Mouse (Mus musculus) neutrophil, adult 65 days (primary cell): ENCODE measurements around the gene Olfr1335. TPM values are rescaled to one million over a fixed set of nuclear protein-coding genes. Genes with fewer than 3 reads are reported as not detected.

Experiments used
- total RNA-seq: library from RNA; stranded (reverse); gene quantifications from 2 replicates; pipeline ENCODE4 v1.2.4, GENCODE M21; 2023

The Olfr1335 gene
- total RNA-seq: not detected in 2 replicates

GRCm38 (mm10) chr4:118809844-118810243 lies at the start of gene Olfr1335:
Gene Olfr1335, minus strand, starts transcription at chr4:118809944.

GRCm38 (mm10) chr4:118836179-118836578 lies 26.4 kb upstream of the Olfr1335 start, which contains the start of gene Olfr1333:
Gene Olfr1333, minus strand, starts transcription at chr4:118836279.

GRCm38 (mm10) chr4:118782486-118782885 lies 27.3 kb downstream of the Olfr1335 start, which contains the start of gene Olfr1337:
Gene Olfr1337, minus strand, starts transcription at chr4:118782586.

Other genes with a start within 250 kb of the Olfr1335 start
- 2.0 and 2.6 TPM in 2 replicates for gene Cfap57, start 189.2 kb downstream of the Olfr1335 start, total RNA-seq
- gene Ebna1bp2, start 189.1 kb downstream of the Olfr1335 start, total RNA-seq: 38.9 and 53.0 TPM in 2 replicates
- not detected in 2 replicates for gene Olfr62, start 151.0 kb downstream of the Olfr1335 start, total RNA-seq
- not detected in 2 replicates for gene Olfr1342, start 117.2 kb downstream of the Olfr1335 start, total RNA-seq
- gene Olfr1341, start 106.4 kb downstream of the Olfr1335 start, total RNA-seq: not detected in 2 replicates
- gene Olfr1340, start 89.8 kb downstream of the Olfr1335 start, total RNA-seq: not detected in 2 replicates
- not detected in 2 replicates for gene Olfr1339, start 77.8 kb downstream of the Olfr1335 start, total RNA-seq
- not detected in 2 replicates for gene Olfr1338, start 51.2 kb downstream of the Olfr1335 start, total RNA-seq
- not detected in 2 replicates for gene Olfr1337, start 27.4 kb downstream of the Olfr1335 start, total RNA-seq
- not detected in 2 replicates for gene Olfr1333, start 26.3 kb upstream of the Olfr1335 start, total RNA-seq
- not detected in 2 replicates for gene Olfr1331, start 54.7 kb upstream of the Olfr1335 start, total RNA-seq
- gene Olfr1330, start 78.7 kb upstream of the Olfr1335 start, total RNA-seq: not detected in 2 replicates
- not detected in 2 replicates for gene Olfr1329, start 107.5 kb upstream of the Olfr1335 start, total RNA-seq
- not detected in 2 replicates for gene Olfr1328, start 128.7 kb upstream of the Olfr1335 start, total RNA-seq
- not detected in 2 replicates for gene Lao1, start 151.6 kb upstream of the Olfr1335 start, total RNA-seq